ENCODE assay signal across 12 mouse cellular contexts in genomic region chr3:24872254-24872653, GRCm38 (mm10).
"Had no signal": no experiment of that assay in that cellular context is flagged by ENCODE, and none has a peak within 500 bp of the region (broad histone marks: within the 10 kb centered on the region; RNA-seq: fewer than 3 reads in every experiment).

No protein-coding gene starts in this region.

- DNase-seq: retina, postnatal 1 day; right cerebral cortex, adult 18-20 months; right cerebral cortex, postnatal 14 days; right cerebral cortex, postnatal 25 days; right cerebral cortex, postnatal 4 days; spleen, adult 18-20 months; thymus, adult 18-20 months; thymus, adult 2 months; thymus, postnatal 14 days; thymus, postnatal 25 days; thymus, postnatal 36 days; thymus, postnatal 4 days had no signal
